ENCODE assay signal across 9 mouse cellular contexts in the genomic region with DNA sequence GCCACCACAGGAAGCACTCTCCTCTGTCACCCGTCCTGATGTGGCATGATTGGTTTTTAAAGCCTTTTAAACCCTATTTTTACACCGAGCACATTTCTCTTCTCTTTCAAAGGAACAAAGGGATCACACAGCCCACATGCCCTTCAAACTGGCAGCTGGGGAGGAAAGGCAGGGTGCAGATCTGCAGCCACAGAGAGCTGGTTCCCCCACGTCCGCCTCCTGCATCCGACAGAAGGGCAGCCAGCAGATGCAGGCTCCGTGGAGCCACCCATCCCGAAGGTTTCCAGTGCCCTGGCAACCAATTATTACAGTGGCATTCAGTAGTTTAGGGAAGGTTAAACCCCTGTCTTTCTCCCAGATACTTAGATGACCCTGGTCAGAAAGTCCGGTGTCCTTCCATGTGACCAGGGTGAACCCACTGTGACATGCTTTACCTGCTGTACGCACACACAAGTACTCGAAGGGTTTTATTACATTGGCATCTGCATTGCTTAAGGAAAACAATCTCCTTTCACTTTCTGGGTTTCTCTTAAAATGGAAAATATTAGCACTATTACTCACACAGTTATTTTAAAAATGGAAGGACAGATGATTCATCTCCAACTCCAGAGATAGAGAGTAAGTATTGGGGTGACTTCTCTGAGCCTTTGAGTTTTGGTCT.
DNase-seq lines count a peak whose midpoint lies in the region; ATAC-seq lines count a peak whose summit lies in the region.
"Had no signal": no experiment of that assay in that cellular context is flagged by ENCODE, and none has a peak within 500 bp of the region (broad histone marks: within the 10 kb centered on the region; RNA-seq: fewer than 3 reads in every experiment).

No protein-coding gene starts in this region.

- no peaks in the 10 kb centered on the region for H3K4me1 ChIP-seq in megakaryocyte, embryonic 14.5 days
- peaks cover 19% of the 10 kb centered on the region for H3K4me1 ChIP-seq in hindbrain, embryonic 14.5 days (replicated peaks; ENCODE audit: control insufficient read depth, insufficient read depth, low read length)
- peaks cover 2% of the 10 kb centered on the region; the same call in 1 of the 2 replicates for H3K4me1 ChIP-seq in liver, embryonic 11.5 days (replicated peaks; ENCODE audit: control insufficient read depth, insufficient read depth, low read length)

- H3K4me3 ChIP-seq in megakaryocyte, embryonic 14.5 days (replicated peaks) = peak overlapping the region; percentile 33
- no peak overlapping the region for H3K4me3 ChIP-seq in hindbrain, embryonic 14.5 days (replicated peaks; ENCODE audit: low read length)
- no peak overlapping the region for H3K4me3 ChIP-seq in liver, embryonic 11.5 days (ENCODE audit: low read depth, low read length)
- H3K4me3 ChIP-seq: limb, embryonic 12.5 days had no signal

- peaks cover 25% of the 10 kb centered on the region for H3K9me3 ChIP-seq in megakaryocyte, embryonic 14.5 days
- H3K9me3 ChIP-seq in hindbrain, embryonic 14.5 days (ENCODE audit: control insufficient read depth, low read length) = no peaks in the 10 kb centered on the region
- no peaks in the 10 kb centered on the region for H3K9me3 ChIP-seq in liver, embryonic 11.5 days (ENCODE audit: control insufficient read depth, low read length)
- H3K9me3 ChIP-seq: limb, embryonic 12.5 days had no signal

- WGBS in hindbrain, embryonic 14.5 days = 28% methylated on average over 10 of the region's 10 CpGs
- 44% methylated on average over 10 of the region's 10 CpGs for WGBS in liver, embryonic 11.5 days

- peaks cover 1% of the 10 kb centered on the region for H3K27me3 ChIP-seq in megakaryocyte, embryonic 14.5 days (replicated peaks)
- H3K27me3 ChIP-seq in hindbrain, embryonic 14.5 days (ENCODE audit: control insufficient read depth, insufficient read depth, low read length) = no peaks in the 10 kb centered on the region
- no peaks in the 10 kb centered on the region for H3K27me3 ChIP-seq in liver, embryonic 11.5 days (replicated peaks; ENCODE audit: control insufficient read depth, insufficient read depth, low read length)
- H3K27me3 ChIP-seq: limb, embryonic 12.5 days had no signal

- peak overlapping the region; percentile 28; the same call in 1 of the 2 replicates for H3K9ac ChIP-seq in hindbrain, embryonic 14.5 days
- no peak overlapping the region for H3K9ac ChIP-seq in liver, embryonic 11.5 days (ENCODE audit: low read depth, low read length)
- H3K9ac ChIP-seq: limb, embryonic 12.5 days had no signal

- no peaks in the 10 kb centered on the region for H3K36me3 ChIP-seq in megakaryocyte, embryonic 14.5 days (replicated peaks; ENCODE audit: low read length)
- no peaks in the 10 kb centered on the region for H3K36me3 ChIP-seq in hindbrain, embryonic 14.5 days (replicated peaks; ENCODE audit: control insufficient read depth, insufficient read depth)
- H3K36me3 ChIP-seq in liver, embryonic 11.5 days (ENCODE audit: control insufficient read depth, insufficient read depth, low read length) = no peaks in the 10 kb centered on the region
- H3K36me3 ChIP-seq: limb, embryonic 12.5 days had no signal

- peak; percentile 64 for DNase-seq in adrenal gland, adult 2 months
- no peak for DNase-seq in adrenal gland, adult 8-10 months
- DNase-seq in hindbrain, embryonic 14.5 days (ENCODE audit: low spot score) = no peak
- peak; percentile 78 for DNase-seq in thymus, postnatal 14 days
- DNase-seq in kidney, postnatal 14 days = no peak
- DNase-seq in liver, embryonic 11.5 days (ENCODE audit: low spot score) = no peak

- no peak overlapping the region for H3K4me2 ChIP-seq in hindbrain, embryonic 14.5 days (replicated peaks)
- H3K4me2 ChIP-seq in liver, embryonic 11.5 days = no peak overlapping the region

- no peak overlapping the region for H3K27ac ChIP-seq in hindbrain, embryonic 14.5 days
- H3K27ac ChIP-seq in liver, embryonic 11.5 days (ENCODE audit: low read depth, low read length) = no peak overlapping the region
- H3K27ac ChIP-seq: limb, embryonic 12.5 days had no signal

- ATAC-seq in megakaryocyte, adult 5-6 weeks (ENCODE audit: poor library complexity, severe bottlenecking) = no peak
- ATAC-seq in hindbrain, embryonic 14.5 days (ENCODE audit: low FRiP score) = no peak
- no peak for ATAC-seq in liver, embryonic 11.5 days (replicated peaks; ENCODE audit: low FRiP score)

Comparison
In these comparisons a context has a peak if more than half of its experiments do, and no peak if none do; other contexts are left out.
1. DNase-seq: peak in adrenal gland, adult 2 months (single experiment) and thymus, postnatal 14 days (single experiment); none in adrenal gland, adult 8-10 months (single experiment), hindbrain, embryonic 14.5 days (single experiment), kidney, postnatal 14 days (single experiment) and liver, embryonic 11.5 days (single experiment).